Mouse (Mus musculus): ENCODE results near the gene Chmp3. TPM values are rescaled to one million over a fixed set of nuclear protein-coding genes. Genes with fewer than 3 reads are reported as not detected.
A peak's percentile ranks its signal among the peaks of the same experiment; 100 is the strongest.

Gene Chmp3
- total RNA-seq (2014; rRNA removed) (42.4 and 43.6 TPM in 2 replicates), polyA plus RNA-seq (2015; fragmentation: Nextera tagmentation; extraction: Ambion mirVana) (52.2 and 57.9 TPM in 2 replicates)

GRCm38 (mm10) chr6:71543686-71544499 is at the start of gene Chmp3:
Chmp3 (plus strand) TSS chr6:71543797.
- TF ChIP-seq CTCF (IDR thresholded peaks at IDR 0.05; ENCODE audit: low read depth), result no peak
- Histone ChIP-seq H3K27ac (peak within 1 kb of the TSS; percentile 97), H3K27me3 (ENCODE audit: insufficient read depth, low read length) (no peaks in the 10 kb centered on the region), H3K4me1 (ENCODE audit: insufficient read depth, low read length) (no peaks in the 10 kb centered on the region), H3K4me2 (ENCODE audit: low read depth, low read length) (peak within 1 kb of the TSS; percentile 65), H3K9me3 (ENCODE audit: low read length) (no peaks in the 10 kb centered on the region), H3K36me3 (ENCODE audit: insufficient read depth, low read length) (no peaks in the 10 kb centered on the region), H3K9ac (replicated peaks; ENCODE audit: low read length) (peak within 1 kb of the TSS; percentile 87), H3K4me3 (ENCODE audit: low read length) (peak within 1 kb of the TSS; percentile 73)
- DNase-seq (ENCODE audit: low spot score) (peak; percentile 95), ATAC-seq (peak; percentile 98)
- under 1% methylated on average over 59 of the region's 59 CpGs for whole genome bisulfite sequencing

GRCm38 (mm10) chr6:71494341-71495020 is 49.1 kb upstream of the Chmp3 start:
- WGBS, result under 1% methylated on average over 43 of the region's 46 CpGs
- DNase-seq (ENCODE audit: low spot score), result peak; percentile 55
- H3K27ac ChIP-seq, result peak overlapping the region; percentile 99
- H3K9me3 ChIP-seq (ENCODE audit: low read length), result no peaks in the 10 kb centered on the region
- peak overlapping the region; percentile 75 for H3K4me2 ChIP-seq (ENCODE audit: low read depth, low read length)
- peak; percentile 10; the same call in 1 of the 2 replicates for TF ChIP-seq CTCF (IDR thresholded peaks at IDR 0.05; ENCODE audit: low read depth)
- ATAC-seq, result peak; percentile 51
- peaks cover 7% of the 10 kb centered on the region; the same call in 1 of the 2 replicates for H3K4me1 ChIP-seq (ENCODE audit: insufficient read depth, low read length)
- peak overlapping the region; percentile 99 for H3K9ac ChIP-seq (replicated peaks; ENCODE audit: low read length)
- H3K27me3 ChIP-seq (ENCODE audit: insufficient read depth, low read length), result no peaks in the 10 kb centered on the region
- H3K4me3 ChIP-seq (ENCODE audit: low read length), result peak overlapping the region; percentile 91
- no peaks in the 10 kb centered on the region for H3K36me3 ChIP-seq (ENCODE audit: insufficient read depth, low read length)

GRCm38 (mm10) chr6:71500575-71500974 is 43.0 kb upstream of the Chmp3 start:
- no peak for ATAC-seq
- no peak for TF ChIP-seq CTCF (IDR thresholded peaks at IDR 0.05; ENCODE audit: low read depth)

GRCm38 (mm10) chr6:71503001-71503400 is 40.6 kb upstream of the Chmp3 start:
- H3K9ac ChIP-seq (replicated peaks; ENCODE audit: low read length), result no peak overlapping the region
- no peaks in the 10 kb centered on the region for H3K9me3 ChIP-seq (ENCODE audit: low read length)
- no peaks in the 10 kb centered on the region for H3K27me3 ChIP-seq (ENCODE audit: insufficient read depth, low read length)
- no peak for TF ChIP-seq CTCF (IDR thresholded peaks at IDR 0.05; ENCODE audit: low read depth)
- 53% methylated on average over 4 of the region's 4 CpGs for WGBS
- no peak overlapping the region for H3K4me3 ChIP-seq (ENCODE audit: low read length)
- peaks cover 3% of the 10 kb centered on the region; the same call in 1 of the 2 replicates for H3K36me3 ChIP-seq (ENCODE audit: insufficient read depth, low read length)
- H3K4me2 ChIP-seq (ENCODE audit: low read depth, low read length), result no peak overlapping the region
- H3K27ac ChIP-seq, result no peak overlapping the region
- DNase-seq (ENCODE audit: low spot score) (no peak), ATAC-seq (no peak)
- no peaks in the 10 kb centered on the region for H3K4me1 ChIP-seq (ENCODE audit: insufficient read depth, low read length)

More at GRCm38 (mm10) chr6:71500575-71500974, 43.0 kb upstream of the Chmp3 start:
- Histone ChIP-seq H3K4me2 (ENCODE audit: low read depth, low read length) (no peak overlapping the region), H3K9me3 (ENCODE audit: low read length) (no peaks in the 10 kb centered on the region), H3K27ac (no peak overlapping the region), H3K9ac (replicated peaks; ENCODE audit: low read length) (no peak overlapping the region), H3K36me3 (ENCODE audit: insufficient read depth, low read length) (no peaks in the 10 kb centered on the region), H3K4me3 (ENCODE audit: low read length) (no peak overlapping the region), H3K27me3 (ENCODE audit: insufficient read depth, low read length) (no peaks in the 10 kb centered on the region), H3K4me1 (ENCODE audit: insufficient read depth, low read length) (peaks cover 7% of the 10 kb centered on the region; the same call in 1 of the 2 replicates)
- no peak for DNase-seq (ENCODE audit: low spot score)
- WGBS, result 86% methylated on average over 3 of the region's 3 CpGs

GRCm38 (mm10) chr6:71503670-71504069 is 39.9 kb upstream of the Chmp3 start:
- H3K4me3 ChIP-seq (ENCODE audit: low read length), result no peak overlapping the region
- peaks cover 5% of the 10 kb centered on the region; the same call in 1 of the 2 replicates for H3K36me3 ChIP-seq (ENCODE audit: insufficient read depth, low read length)
- H3K27me3 ChIP-seq (ENCODE audit: insufficient read depth, low read length), result no peaks in the 10 kb centered on the region
- no peak for ATAC-seq
- H3K9ac ChIP-seq (replicated peaks; ENCODE audit: low read length), result no peak overlapping the region
- H3K27ac ChIP-seq, result no peak overlapping the region
- H3K4me1 ChIP-seq (ENCODE audit: insufficient read depth, low read length), result no peaks in the 10 kb centered on the region
- DNase-seq (ENCODE audit: low spot score), result no peak
- no peak for TF ChIP-seq CTCF (IDR thresholded peaks at IDR 0.05; ENCODE audit: low read depth)
- H3K9me3 ChIP-seq (ENCODE audit: low read length), result no peaks in the 10 kb centered on the region
- no peak overlapping the region for H3K4me2 ChIP-seq (ENCODE audit: low read depth, low read length)

GRCm38 (mm10) chr6:71504091-71504490 is 39.5 kb upstream of the Chmp3 start:
- DNase-seq (ENCODE audit: low spot score) (no peak), ATAC-seq (no peak)
- Histone ChIP-seq H3K9ac (replicated peaks; ENCODE audit: low read length) (no peak overlapping the region), H3K4me2 (ENCODE audit: low read depth, low read length) (no peak overlapping the region), H3K27me3 (ENCODE audit: insufficient read depth, low read length) (no peaks in the 10 kb centered on the region), H3K9me3 (ENCODE audit: low read length) (no peaks in the 10 kb centered on the region), H3K4me1 (ENCODE audit: insufficient read depth, low read length) (no peaks in the 10 kb centered on the region), H3K4me3 (ENCODE audit: low read length) (no peak overlapping the region), H3K36me3 (ENCODE audit: insufficient read depth, low read length) (peaks cover 7% of the 10 kb centered on the region; the same call in 1 of the 2 replicates), H3K27ac (no peak overlapping the region)
- TF ChIP-seq CTCF (IDR thresholded peaks at IDR 0.05; ENCODE audit: low read depth), result no peak
- 78% methylated on average over 4 of the region's 4 CpGs for WGBS
